Mouse (Mus musculus) stomach, postnatal 0 days (tissue): Measurements from ENCODE around the gene Parvb.

ENCODE experiments used
- CTCF ChIP-seq: IDR thresholded peaks from 2 replicates; pipeline ENCODE4 v1.5.1; 2016; ENCODE audit warnings: antibody characterized with exemption, low read depth, mild to moderate bottlenecking, moderate library complexity
- EP300 ChIP-seq: optimal IDR thresholded peaks from 2 replicates; pipeline ENCODE3; 2016; ENCODE audit warnings: antibody characterized with exemption

DNA sequence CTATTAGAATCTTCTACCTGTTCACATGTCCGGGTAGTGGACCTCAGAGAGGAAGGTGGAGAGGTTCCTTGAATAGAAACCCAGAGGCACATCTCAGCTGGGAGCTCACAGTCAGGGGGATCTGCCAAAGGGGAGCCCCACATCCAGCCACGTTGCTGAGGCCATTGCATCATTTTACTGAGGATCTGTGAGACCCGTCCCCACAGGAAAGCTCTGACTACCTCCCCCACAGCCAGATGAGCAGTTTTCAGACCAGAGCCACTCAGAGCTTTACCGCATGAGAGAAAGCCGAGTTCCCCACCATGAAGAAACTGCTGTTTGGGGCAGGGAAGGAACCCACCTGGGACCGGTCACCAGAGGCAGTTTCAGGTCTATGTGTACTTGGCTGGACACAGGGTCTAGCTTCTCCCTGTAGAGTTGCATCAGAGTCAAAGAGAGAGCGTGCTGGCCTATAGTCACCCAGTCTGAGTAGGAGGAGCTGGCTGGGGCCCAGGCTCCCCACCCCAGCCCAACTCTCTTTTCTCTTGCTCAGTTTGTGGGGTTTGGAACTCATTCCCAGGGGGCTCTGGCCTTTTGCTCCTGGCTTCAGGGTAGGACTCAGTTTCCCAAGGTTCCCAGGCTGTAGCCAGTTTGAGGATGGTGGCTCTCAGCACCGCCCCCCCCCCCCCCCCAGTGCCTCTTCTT, 93.2 kb downstream of the Parvb start:
- TF ChIP-seq CTCF: no peak
- TF ChIP-seq EP300: no peak
